Mouse (Mus musculus) forebrain, postnatal 0 days (tissue): ENCODE data around the gene Spint4. TPM values are rescaled to one million over a fixed set of nuclear protein-coding genes. Genes with fewer than 3 reads are reported as not detected.

Experiments used
- ATAC-seq: fragments of 200-750 bp; cut with Nextera tagmentation; 2 replicates; pipeline ENCODE4 v1.8.0; 2017; ENCODE audit warnings: mild to moderate bottlenecking, moderate library complexity
- DNase-seq: peaks from one replicate; pipeline ENCODE4 v3.0.0-alpha.2; 2015
- H3K27ac ChIP-seq: fragments of 300-500 bp; sonication (generic); 2 replicates; pipeline ENCODE4 v1.5.1; 2014; ENCODE audit warnings: low read depth, mild to moderate bottlenecking, antibody characterized with exemption, low read length, moderate library complexity, mixed read lengths
- H3K27me3 ChIP-seq: fragments of 300-500 bp; sonication (generic); 2 replicates; pipeline ENCODE4 v1.6.1; 2014; ENCODE audit warnings: mild to moderate bottlenecking, low read length, mixed read lengths; ENCODE audit not compliant: insufficient read depth
- H3K36me3 ChIP-seq: fragments of 300-500 bp; sonication (generic); 2 replicates; pipeline ENCODE4 v1.6.1; 2014; ENCODE audit warnings: mild to moderate bottlenecking, moderate library complexity; ENCODE audit not compliant: insufficient read depth
- H3K4me1 ChIP-seq: fragments of 300-500 bp; sonication (generic); 2 replicates; pipeline ENCODE4 v1.6.1; 2014; ENCODE audit warnings: antibody characterized with exemption; ENCODE audit not compliant: insufficient read depth
- H3K4me2 ChIP-seq: fragments of 300-500 bp; sonication (generic); 2 replicates; pipeline ENCODE4 v1.6.1; 2014; ENCODE audit warnings: low read depth, mild to moderate bottlenecking, moderate library complexity
- H3K4me3 ChIP-seq: fragments of 300-500 bp; sonication (generic); 2 replicates; pipeline ENCODE4 v1.5.1; 2014; ENCODE audit warnings: low read depth, low read length, mixed read lengths
- H3K9ac ChIP-seq: fragments of 300-500 bp; sonication (generic); 2 replicates; pipeline ENCODE4 v1.6.1; 2014; ENCODE audit warnings: mild to moderate bottlenecking
- H3K9me3 ChIP-seq: fragments of 300-500 bp; sonication (generic); 2 replicates; pipeline ENCODE4 v1.6.1; 2016; ENCODE audit warnings: low read length
- CTCF ChIP-seq: sonication (generic); IDR thresholded peaks from 2 replicates; pipeline ENCODE4 v1.5.1; 2016; ENCODE audit warnings: antibody characterized with exemption, control low read depth, low read depth
- WGBS: fragments of 180-500 bp; shearing (Covaris S2); extraction: QIAGEN DNeasy Blood & Tissue Kit; methylation state at CpG from one replicate; pipeline ENCODE4 v1.1.7; 2014; 5-methylcytosine and 5-hydroxymethylcytosine counted together
- polyA plus RNA-seq: library from polyadenylated mRNA; unstranded; fragments of >200 nt; fragmentation: Nextera tagmentation; extraction: Ambion mirVana; gene quantifications from 2 replicates; pipeline ENCODE4 v1.2.1, GENCODE M21; 2015
- total RNA-seq: library from RNA; depleted of rRNA; stranded (reverse); fragments of >200 nt; gene quantifications from 2 replicates; pipeline ENCODE4 v1.2.3, GENCODE M21; 2014

Gene Spint4
- total and polyA plus RNA-seq, 2 experiments from 2014 or later: not detected

GRCm38 (mm10) chr2:164676916-164677685 is 21.2 kb upstream of the Spint4 start:
- no peak overlapping the region for H3K4me2 ChIP-seq
- DNase-seq (no peak), ATAC-seq (no peak)
- no peak overlapping the region for H3K9ac ChIP-seq
- H3K4me1 ChIP-seq: no peaks in the 10 kb centered on the region
- no peak overlapping the region for H3K27ac ChIP-seq
- H3K4me3 ChIP-seq: no peak overlapping the region
- no peak for TF ChIP-seq CTCF
- no peaks in the 10 kb centered on the region for H3K36me3 ChIP-seq
- H3K9me3 ChIP-seq: no peaks in the 10 kb centered on the region
- WGBS: 84% methylated on average over 16 of the region's 16 CpGs
- H3K27me3 ChIP-seq: no peaks in the 10 kb centered on the region

- 21% methylated on average over 19 of the region's 19 CpGs for WGBS
- no peak overlapping the region for H3K27ac ChIP-seq
- H3K4me2 ChIP-seq: peak overlapping the region; percentile 43
- peak; percentile 79 for TF ChIP-seq CTCF
- no peaks in the 10 kb centered on the region for H3K4me1 ChIP-seq
- no peaks in the 10 kb centered on the region for H3K27me3 ChIP-seq
- ATAC-seq: peak; percentile 68
- DNase-seq: peak; percentile 76
- no peaks in the 10 kb centered on the region for H3K9me3 ChIP-seq
- H3K36me3 ChIP-seq: no peaks in the 10 kb centered on the region
- H3K4me3 ChIP-seq: peak overlapping the region; percentile 22
- H3K9ac ChIP-seq: no peak overlapping the region
These were observed 19.3 kb upstream of the Spint4 start for GRCm38 (mm10) chr2:164678848-164679625.

- no peak overlapping the region for H3K27ac ChIP-seq
- no peak for TF ChIP-seq CTCF
- ATAC-seq (no peak), DNase-seq (no peak)
- H3K4me1 ChIP-seq: no peaks in the 10 kb centered on the region
- H3K27me3 ChIP-seq: no peaks in the 10 kb centered on the region
- WGBS: 61% methylated on average over 3 of the region's 3 CpGs
- H3K9ac ChIP-seq: no peak overlapping the region
- no peaks in the 10 kb centered on the region for H3K9me3 ChIP-seq
- H3K4me3 ChIP-seq: no peak overlapping the region
- no peak overlapping the region for H3K4me2 ChIP-seq
- H3K36me3 ChIP-seq: no peaks in the 10 kb centered on the region
These were observed 18.4 kb upstream of the Spint4 start for GRCm38 (mm10) chr2:164679906-164680305.

- H3K4me3 ChIP-seq: no peak within 1 kb of the TSS
- no peak for ATAC-seq
- no peak within 1 kb of the TSS for H3K27ac ChIP-seq
- H3K9ac ChIP-seq: no peak within 1 kb of the TSS
- no peaks in the 10 kb centered on the region for H3K9me3 ChIP-seq
- 67% methylated on average over 3 of the region's 3 CpGs for WGBS
- no peak within 1 kb of the TSS for H3K4me2 ChIP-seq
- H3K27me3 ChIP-seq: no peaks in the 10 kb centered on the region
- TF ChIP-seq CTCF: no peak
- H3K4me1 ChIP-seq: no peaks in the 10 kb centered on the region
- H3K36me3 ChIP-seq: no peaks in the 10 kb centered on the region
- DNase-seq: no peak
These were observed 13.5 kb upstream of the Spint4 start, which contains the start of gene Wfdc13 for GRCm38 (mm10) chr2:164684807-164685206. Gene Wfdc13, plus strand, starts transcription at chr2:164685107.

GRCm38 (mm10) chr2:164700959-164701358 is 2.7 kb downstream of the Spint4 start:
- Histone ChIP-seq H3K27ac (no peak overlapping the region), H3K9me3 (no peaks in the 10 kb centered on the region), H3K4me3 (no peak overlapping the region), H3K4me2 (no peak overlapping the region), H3K27me3 (no peaks in the 10 kb centered on the region), H3K9ac (no peak overlapping the region), H3K4me1 (no peaks in the 10 kb centered on the region), H3K36me3 (no peaks in the 10 kb centered on the region)
- 83% methylated on average over 5 of the region's 5 CpGs for WGBS
- TF ChIP-seq CTCF: no peak
- no peak for DNase-seq
- no peak for ATAC-seq

- Histone ChIP-seq H3K9ac (no peak overlapping the region), H3K9me3 (no peaks in the 10 kb centered on the region), H3K4me1 (no peaks in the 10 kb centered on the region), H3K4me3 (no peak overlapping the region), H3K27ac (no peak overlapping the region), H3K27me3 (no peaks in the 10 kb centered on the region), H3K36me3 (no peaks in the 10 kb centered on the region), H3K4me2 (no peak overlapping the region)
- 89% methylated on average over 5 of the region's 5 CpGs for WGBS
- TF ChIP-seq CTCF: no peak
- no peak for DNase-seq
- no peak for ATAC-seq
These were observed 3.5 kb downstream of the Spint4 start for GRCm38 (mm10) chr2:164701761-164702160.

- 80% methylated on average over 5 of the region's 5 CpGs for WGBS
- H3K4me3 ChIP-seq: no peak overlapping the region
- no peak for DNase-seq
- ATAC-seq: no peak
- no peaks in the 10 kb centered on the region for H3K4me1 ChIP-seq
- H3K27ac ChIP-seq: no peak overlapping the region
- H3K27me3 ChIP-seq: no peaks in the 10 kb centered on the region
- no peaks in the 10 kb centered on the region for H3K36me3 ChIP-seq
- H3K9me3 ChIP-seq: no peaks in the 10 kb centered on the region
- H3K9ac ChIP-seq: no peak overlapping the region
- TF ChIP-seq CTCF: no peak
- no peak overlapping the region for H3K4me2 ChIP-seq
These were observed 5.9 kb downstream of the Spint4 start for GRCm38 (mm10) chr2:164704235-164704634.
